Mouse (Mus musculus): Measurements from ENCODE around the gene Duoxa1. TPM values are rescaled to one million over a fixed set of nuclear protein-coding genes. Genes with fewer than 3 reads are reported as not detected.

The Duoxa1 gene
- polyA plus RNA-seq, 1 experiment from 2014 or later = not detected

DNA sequence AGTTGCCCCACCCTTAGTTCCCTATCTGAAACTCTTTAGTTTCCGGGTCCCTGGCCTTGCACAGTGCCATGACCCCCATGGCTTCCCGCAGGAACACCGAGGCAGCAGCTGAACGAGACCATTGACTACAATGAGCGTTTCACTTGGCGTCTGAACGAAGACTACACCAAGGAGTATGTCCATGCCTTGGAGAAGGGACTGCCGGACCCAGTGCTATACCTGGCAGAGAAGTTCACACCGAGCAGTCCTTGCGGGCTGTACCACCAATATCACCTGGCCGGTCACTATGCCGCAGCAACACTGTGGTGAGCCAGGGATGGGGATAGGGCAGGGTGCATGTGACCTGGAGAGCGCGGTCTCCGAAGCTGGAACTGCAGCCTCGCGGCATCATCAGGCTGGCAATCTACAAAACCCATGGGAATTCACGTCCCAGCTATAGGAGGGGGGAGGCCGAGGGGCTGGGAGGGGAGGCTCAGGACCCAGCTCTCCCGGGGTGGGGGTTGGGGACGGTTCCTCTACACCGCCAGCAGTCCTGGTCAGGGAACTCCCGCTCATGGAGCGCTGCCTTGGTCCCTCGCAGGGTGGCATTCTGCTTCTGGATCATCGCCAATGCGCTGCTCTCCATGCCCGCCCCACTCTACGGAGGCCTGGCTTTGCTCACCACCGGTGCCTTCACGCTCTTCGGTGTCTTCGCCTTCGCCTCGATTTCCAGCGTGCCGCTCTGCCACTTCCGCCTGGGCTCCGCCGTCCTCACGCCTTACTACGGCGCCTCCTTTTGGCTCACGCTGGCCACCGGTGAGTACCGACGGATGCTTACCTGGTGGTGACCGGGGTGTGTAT is 12.2 kb downstream of the Duoxa1 start:
- H3K27me3 ChIP-seq (replicated peaks) = peaks cover 88% of the 10 kb centered on the region
- ATAC-seq (ENCODE audit: low FRiP score, low read depth) = peak; percentile 45
- under 1% methylated on average over 48 of the region's 48 CpGs for WGBS
- H3K9ac ChIP-seq = peak overlapping the region; percentile 42; the same call in 1 of the 2 replicates
- peak overlapping the region; percentile 36 for H3K4me3 ChIP-seq
- peaks cover 28% of the 10 kb centered on the region for H3K4me1 ChIP-seq
- H3K9me3 ChIP-seq = no peaks in the 10 kb centered on the region
- H3K27ac ChIP-seq = no peak overlapping the region
- peak overlapping the region; percentile 81 for H3K4me2 ChIP-seq (replicated peaks)
- no peaks in the 10 kb centered on the region for H3K36me3 ChIP-seq

DNA sequence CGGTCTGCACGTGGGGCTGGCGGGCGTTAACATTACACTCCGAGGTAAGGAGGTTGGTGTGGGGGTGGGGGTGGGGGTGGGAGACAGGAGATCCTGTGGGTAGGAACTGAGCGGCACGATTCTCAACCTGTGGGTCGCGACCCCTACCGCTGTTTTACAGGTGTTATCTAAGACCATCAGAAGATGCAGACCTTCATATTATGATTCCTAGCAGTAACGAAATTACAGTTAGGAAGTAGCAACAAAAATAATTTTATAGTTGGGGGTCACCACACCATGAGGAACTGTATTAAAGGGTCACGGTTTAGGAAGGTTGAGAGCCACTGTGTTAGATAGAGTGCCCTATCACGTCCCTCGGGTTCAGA is 12.9 kb downstream of the Duoxa1 start:
- Histone ChIP-seq H3K9ac (no peak overlapping the region), H3K4me1 (peaks cover 28% of the 10 kb centered on the region), H3K27ac (no peak overlapping the region), H3K4me2 (replicated peaks) (peak overlapping the region; percentile 81; the same call in 1 of the 2 replicates), H3K4me3 (no peak overlapping the region), H3K36me3 (no peaks in the 10 kb centered on the region), H3K27me3 (replicated peaks) (peaks cover 90% of the 10 kb centered on the region), H3K9me3 (no peaks in the 10 kb centered on the region)
- ATAC-seq (ENCODE audit: low FRiP score, low read depth) = no peak
- 9% methylated on average over 14 of the region's 14 CpGs for WGBS

DNA sequence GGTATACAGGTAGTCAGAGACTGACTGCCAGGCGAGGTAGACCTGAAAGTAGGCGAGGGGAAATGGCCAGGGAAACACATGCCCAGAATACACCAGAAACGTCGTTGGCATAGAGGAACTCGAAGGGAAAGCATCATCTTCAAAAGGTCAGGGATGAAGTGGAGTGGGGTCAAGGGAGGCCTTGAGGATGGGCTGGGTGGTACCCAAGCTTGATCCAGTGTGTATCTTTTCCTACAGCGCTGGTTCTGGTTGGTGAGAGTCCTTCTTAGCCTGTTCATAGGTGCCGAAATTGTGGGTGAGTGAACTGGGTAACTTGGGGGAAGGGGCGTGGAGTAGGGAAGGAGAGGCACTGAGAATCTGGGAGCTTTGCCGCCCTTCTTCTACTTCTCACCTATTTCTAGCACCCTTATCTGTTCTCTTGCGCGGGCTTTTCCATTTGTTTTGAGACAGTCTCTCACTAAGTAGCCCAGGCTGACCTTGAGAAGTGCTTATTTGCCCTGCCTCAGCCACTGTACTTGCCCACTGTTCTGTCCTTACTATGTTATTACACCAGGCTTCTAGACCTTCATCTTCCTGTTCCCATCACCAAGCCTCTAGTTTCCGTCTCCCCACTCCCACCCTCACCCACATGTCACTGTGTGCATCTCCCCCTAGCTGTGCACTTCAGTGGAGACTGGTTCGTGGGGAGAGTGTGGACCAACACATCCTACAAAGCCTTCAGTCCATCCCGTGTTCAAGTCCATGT is 13.4 kb downstream of the Duoxa1 start:
- H3K36me3 ChIP-seq = no peaks in the 10 kb centered on the region
- no peak overlapping the region for H3K27ac ChIP-seq
- WGBS = 7% methylated on average over 14 of the region's 14 CpGs
- no peaks in the 10 kb centered on the region for H3K9me3 ChIP-seq
- peaks cover 28% of the 10 kb centered on the region for H3K4me1 ChIP-seq
- no peak overlapping the region for H3K9ac ChIP-seq
- H3K4me2 ChIP-seq (replicated peaks) = no peak overlapping the region
- peaks cover 91% of the 10 kb centered on the region for H3K27me3 ChIP-seq (replicated peaks)
- H3K4me3 ChIP-seq = no peak overlapping the region
- no peak for ATAC-seq (ENCODE audit: low FRiP score, low read depth)

DNA sequence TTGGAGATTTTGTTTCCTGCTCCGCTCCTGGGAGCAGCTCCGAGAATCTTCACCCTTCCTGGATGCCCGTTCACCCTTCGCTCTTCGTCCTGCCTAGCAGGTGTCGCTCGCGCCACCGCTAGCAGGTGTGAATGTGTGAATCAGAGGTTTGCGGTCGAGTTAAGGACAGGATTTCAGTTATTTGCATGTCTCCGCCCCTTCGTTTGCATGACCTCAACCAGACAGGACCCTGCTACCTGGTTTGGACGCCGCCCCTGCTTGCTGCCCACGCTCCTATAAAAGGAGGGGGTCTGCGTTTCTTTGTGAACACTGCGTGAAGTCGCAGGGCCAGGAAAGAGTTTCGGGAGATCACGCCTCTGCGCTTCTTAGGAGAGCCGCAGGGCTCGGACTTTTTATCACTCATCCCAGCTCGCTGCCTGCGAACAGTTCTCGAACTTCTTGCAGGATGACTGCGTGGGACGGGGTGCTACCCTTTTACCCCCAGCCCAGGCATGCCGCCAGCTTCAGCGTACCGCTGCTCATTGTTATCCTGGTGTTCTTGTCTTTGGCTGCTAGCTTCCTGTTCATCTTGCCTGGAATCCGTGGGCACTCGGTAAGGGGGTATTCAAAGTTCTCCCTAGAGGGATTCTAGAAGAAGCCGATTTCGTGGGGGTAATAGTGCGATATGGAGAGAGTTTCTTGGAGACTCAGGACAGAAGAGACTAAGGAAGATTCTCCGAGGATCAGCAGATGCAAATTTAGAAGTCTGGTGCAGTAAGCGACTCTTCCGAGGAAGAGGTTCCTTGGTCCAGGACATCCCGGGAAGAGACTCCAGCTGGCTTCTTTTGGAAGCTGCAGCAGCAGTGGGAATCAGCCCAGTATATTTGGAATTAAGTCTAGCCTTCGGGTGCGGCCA is 14.7 kb downstream of the Duoxa1 start, which contains the start of gene Duoxa2:
TSS of gene Duoxa2 (plus strand) at position 305 of the 895 bp plus-strand sequence.
- no peak for ATAC-seq (ENCODE audit: low FRiP score, low read depth)
- no peak within 1 kb of the TSS for H3K9ac ChIP-seq
- H3K36me3 ChIP-seq = no peaks in the 10 kb centered on the region
- H3K4me2 ChIP-seq (replicated peaks) = peak within 1 kb of the TSS; percentile 52
- under 1% methylated on average over 43 of the region's 43 CpGs for WGBS
- 0 out of 2 replicates have a peak within 1 kb of the TSS, but pooled peaks have one; percentile 7 for H3K4me3 ChIP-seq
- H3K4me1 ChIP-seq = peaks cover 28% of the 10 kb centered on the region
- H3K27me3 ChIP-seq (replicated peaks) = peaks cover 95% of the 10 kb centered on the region
- no peaks in the 10 kb centered on the region for H3K9me3 ChIP-seq
- H3K27ac ChIP-seq = no peak within 1 kb of the TSS

DNA sequence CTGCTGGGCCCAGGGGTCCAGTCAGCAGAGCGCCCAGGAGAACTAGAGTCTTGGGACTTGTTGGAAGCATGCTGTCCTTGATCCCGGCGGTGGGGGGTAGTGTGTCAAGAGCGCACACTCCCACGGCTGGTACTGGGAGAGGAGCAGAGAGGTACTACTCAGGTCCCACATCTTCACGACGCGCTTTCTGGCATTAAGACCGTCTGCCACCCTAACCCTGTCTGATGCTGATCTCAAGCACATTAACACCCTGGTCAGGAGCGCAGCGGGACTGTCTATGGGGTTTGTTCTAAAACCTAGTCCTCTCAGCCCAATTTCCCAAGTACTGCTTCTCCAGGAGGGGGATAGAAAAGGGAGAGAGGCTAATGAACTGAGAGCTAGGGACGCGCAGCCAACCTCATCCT is 15.4 kb downstream of the Duoxa1 start, which contains the start of gene Duox2:
TSS of gene Duox2 (minus strand) at position 354 of the 404 bp plus-strand sequence.
- WGBS = 2% methylated on average over 13 of the region's 13 CpGs
- peaks cover 28% of the 10 kb centered on the region for H3K4me1 ChIP-seq
- no peak within 1 kb of the TSS for H3K9ac ChIP-seq
- peak within 1 kb of the TSS; percentile 52 for H3K4me2 ChIP-seq (replicated peaks)
- no peak for ATAC-seq (ENCODE audit: low FRiP score, low read depth)
- peaks cover 90% of the 10 kb centered on the region for H3K27me3 ChIP-seq (replicated peaks)
- H3K4me3 ChIP-seq = peak within 1 kb of the TSS; percentile 13; the same call in 1 of the 2 replicates
- H3K27ac ChIP-seq = no peak within 1 kb of the TSS
- no peaks in the 10 kb centered on the region for H3K9me3 ChIP-seq
- no peaks in the 10 kb centered on the region for H3K36me3 ChIP-seq

DNA sequence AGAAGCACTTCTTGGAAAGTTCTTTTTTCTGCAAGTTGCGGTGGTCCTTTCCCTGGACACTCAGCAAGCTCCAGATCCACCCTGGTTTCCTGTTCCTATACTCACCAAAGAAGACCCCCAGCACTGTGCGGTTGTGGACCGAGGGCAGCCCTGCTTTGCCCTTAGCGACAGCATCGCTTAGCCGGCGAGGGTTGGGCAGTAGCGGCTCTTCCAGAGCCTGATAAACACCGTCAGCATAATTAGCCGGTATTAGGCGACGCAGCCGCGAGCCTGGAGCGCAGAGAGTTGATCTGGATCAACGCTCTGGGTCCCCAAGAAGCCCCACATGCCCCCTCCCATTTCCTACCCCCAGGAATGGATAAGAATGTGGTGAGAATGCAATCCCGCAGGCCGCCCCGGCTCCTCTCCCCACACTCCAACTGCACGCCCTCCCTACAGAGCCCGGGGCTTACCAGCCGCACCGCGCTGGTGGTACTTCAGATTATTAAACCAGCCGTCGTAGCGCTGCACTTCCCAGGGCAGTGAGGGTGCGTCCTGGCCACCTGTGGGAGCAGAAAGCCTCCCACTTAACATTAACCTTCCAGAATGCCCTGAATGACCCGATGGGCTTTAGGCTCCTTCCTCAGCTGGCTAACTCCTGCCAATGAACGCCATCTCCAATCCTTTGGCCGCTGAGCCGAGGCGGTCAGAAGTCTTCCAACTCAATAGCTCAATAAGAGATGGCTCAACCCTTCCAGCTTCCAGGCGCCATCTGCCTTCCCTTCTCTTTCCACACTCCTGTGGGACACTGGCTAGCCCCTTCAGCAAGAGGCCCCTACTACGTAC is 16.0 kb downstream of the Duoxa1 start:
- Histone ChIP-seq H3K27ac (no peak overlapping the region), H3K9me3 (no peaks in the 10 kb centered on the region), H3K4me3 (peak overlapping the region; percentile 13; the same call in 1 of the 2 replicates), H3K4me1 (peaks cover 28% of the 10 kb centered on the region), H3K36me3 (no peaks in the 10 kb centered on the region), H3K27me3 (replicated peaks) (peaks cover 86% of the 10 kb centered on the region), H3K4me2 (replicated peaks) (peak overlapping the region; percentile 33), H3K9ac (no peak overlapping the region)
- 1% methylated on average over 35 of the region's 35 CpGs for WGBS
- no peak for ATAC-seq (ENCODE audit: low FRiP score, low read depth)

DNA sequence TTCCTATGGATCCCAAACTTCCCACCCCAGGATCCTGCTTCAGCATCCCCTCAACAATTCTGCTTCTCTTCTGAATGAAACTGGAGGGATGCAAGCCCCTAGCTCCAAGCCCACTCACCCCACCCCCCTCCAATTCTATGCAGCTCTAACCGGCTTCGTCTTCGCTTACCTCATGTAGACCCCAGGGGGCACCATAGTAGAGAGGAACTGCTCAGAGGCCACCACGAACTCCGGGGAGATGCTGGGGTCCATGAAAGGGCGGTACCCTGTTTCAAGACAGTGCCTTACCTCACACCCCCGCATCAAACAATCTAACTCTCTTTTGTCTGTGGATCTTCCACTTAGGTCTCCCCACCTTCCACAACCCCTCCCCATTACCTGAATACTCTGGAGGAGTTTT is 18.6 kb downstream of the Duoxa1 start:
- 4% methylated on average over 7 of the region's 7 CpGs for WGBS
- H3K9ac ChIP-seq = no peak overlapping the region

DNA sequence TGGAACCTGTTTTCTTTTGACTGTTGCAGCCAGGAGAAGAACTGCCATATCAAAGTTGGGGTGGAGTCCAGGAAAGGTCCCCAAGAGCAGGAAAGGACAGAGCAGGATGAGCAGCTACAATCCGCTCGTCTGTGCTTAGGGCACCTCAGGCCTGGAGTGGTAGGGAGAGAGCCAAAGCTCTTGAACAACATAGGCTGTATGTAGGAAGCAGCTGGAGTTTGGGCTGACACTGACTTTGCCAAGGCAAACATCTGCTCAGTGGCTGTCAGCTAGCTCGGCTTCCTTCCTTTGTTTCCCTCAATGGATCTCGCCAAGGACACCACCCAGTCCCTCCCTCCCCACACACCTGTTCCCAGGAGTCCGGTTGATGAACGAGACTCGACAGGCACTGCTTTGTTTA is 27.4 kb downstream of the Duoxa1 start:
- Histone ChIP-seq H3K27me3 (replicated peaks) (no peaks in the 10 kb centered on the region), H3K4me1 (no peaks in the 10 kb centered on the region), H3K36me3 (no peaks in the 10 kb centered on the region), H3K4me2 (replicated peaks) (no peak overlapping the region), H3K4me3 (no peak overlapping the region), H3K27ac (no peak overlapping the region), H3K9ac (no peak overlapping the region), H3K9me3 (no peaks in the 10 kb centered on the region)
- no peak for ATAC-seq (ENCODE audit: low FRiP score, low read depth)
- 71% methylated on average over 7 of the region's 7 CpGs for WGBS

More for the DNA sequence above, 18.6 kb downstream of the Duoxa1 start:
- Histone ChIP-seq H3K36me3 (no peaks in the 10 kb centered on the region), H3K27ac (no peak overlapping the region), H3K4me3 (no peak overlapping the region), H3K27me3 (replicated peaks) (peaks cover 63% of the 10 kb centered on the region), H3K9me3 (no peaks in the 10 kb centered on the region), H3K4me1 (peaks cover 17% of the 10 kb centered on the region), H3K4me2 (replicated peaks) (no peak overlapping the region)
- no peak for ATAC-seq (ENCODE audit: low FRiP score, low read depth)

DNA sequence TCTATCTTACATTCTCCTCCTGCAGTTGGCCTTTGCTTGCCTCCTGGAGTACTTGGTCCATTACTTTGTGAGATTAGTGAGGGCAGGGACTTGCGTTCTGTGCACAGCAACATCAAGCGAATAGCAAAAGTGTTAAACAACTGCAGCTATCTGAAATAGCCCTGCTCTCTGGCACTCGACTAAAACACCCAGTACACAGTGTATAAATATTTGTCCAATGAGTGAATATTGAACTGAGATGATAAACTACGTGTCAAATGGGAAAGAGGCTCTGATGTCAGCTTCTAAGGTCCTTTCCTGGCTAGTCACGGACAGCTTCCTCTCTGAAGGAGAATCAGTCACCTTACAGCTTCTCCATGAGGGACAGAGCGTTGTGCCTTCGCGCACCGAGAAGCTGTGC is 29.4 kb downstream of the Duoxa1 start:
- Histone ChIP-seq H3K27me3 (replicated peaks) (no peaks in the 10 kb centered on the region), H3K27ac (no peak overlapping the region), H3K36me3 (no peaks in the 10 kb centered on the region), H3K9ac (no peak overlapping the region), H3K4me2 (replicated peaks) (no peak overlapping the region), H3K4me3 (no peak overlapping the region), H3K4me1 (no peaks in the 10 kb centered on the region), H3K9me3 (no peaks in the 10 kb centered on the region)
- ATAC-seq (ENCODE audit: low FRiP score, low read depth) = no peak
- WGBS = 89% methylated on average over 9 of the region's 9 CpGs

DNA sequence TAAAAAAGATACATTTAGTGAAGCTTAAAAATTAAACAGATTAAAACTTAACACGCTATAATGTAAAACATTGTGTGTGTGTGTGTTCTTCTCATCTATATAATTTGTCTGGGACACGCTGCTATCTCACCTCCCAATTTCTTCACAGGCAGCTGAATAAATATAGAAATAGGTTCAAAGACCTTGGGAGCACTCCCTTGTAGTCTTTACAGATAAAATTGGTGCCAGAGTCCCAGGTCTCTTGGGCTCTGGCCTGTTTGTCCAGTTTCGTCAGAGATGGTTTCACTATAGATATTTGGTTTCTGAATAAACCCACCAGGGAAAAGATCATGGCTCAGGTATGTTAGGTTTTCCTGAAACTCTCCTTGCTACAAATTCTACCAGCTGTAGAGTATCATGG is 34.8 kb downstream of the Duoxa1 start:
- no peak overlapping the region for H3K9ac ChIP-seq
- no peaks in the 10 kb centered on the region for H3K27me3 ChIP-seq (replicated peaks)
- no peak overlapping the region for H3K27ac ChIP-seq
- WGBS = 89% methylated on average over 3 of the region's 3 CpGs
- no peaks in the 10 kb centered on the region for H3K4me1 ChIP-seq
- H3K4me2 ChIP-seq (replicated peaks) = no peak overlapping the region
- H3K4me3 ChIP-seq = no peak overlapping the region
- no peaks in the 10 kb centered on the region for H3K9me3 ChIP-seq
- ATAC-seq (ENCODE audit: low FRiP score, low read depth) = no peak
- no peaks in the 10 kb centered on the region for H3K36me3 ChIP-seq

Data from neural tube, embryonic 12.5 days (tissue).